Mouse (Mus musculus) olfactory bulb, adult 2 months (tissue): Measurements from ENCODE around the gene Ccdc84. TPM values are rescaled to one million over a fixed set of nuclear protein-coding genes. Genes with fewer than 3 reads are reported as not detected.
"Not testable (repeated sequence)": the region's sequence is repeated elsewhere in the genome, so short reads cannot be mapped to it uniquely, and the experiment has no call there.

Experiments used
- H3K27ac ChIP-seq: fragments of 200-500 bp; 2 replicates; pipeline ENCODE4 v1.5.1; 2012; ENCODE audit warnings: low read depth, low read length; ENCODE audit not compliant: insufficient read depth
- H3K4me1 ChIP-seq: fragments of 200-500 bp; 2 replicates; pipeline ENCODE4 v1.6.1; 2012; ENCODE audit warnings: low read length; ENCODE audit not compliant: control insufficient read depth, insufficient read depth
- H3K4me3 ChIP-seq: fragments of 200-500 bp; 2 replicates; pipeline ENCODE4 v1.5.1; 2012; ENCODE audit warnings: mild to moderate bottlenecking, low read depth, low read length, moderate library complexity; ENCODE audit not compliant: insufficient read depth
- CTCF ChIP-seq: fragments of 200-500 bp; IDR thresholded peaks from 2 replicates; pipeline ENCODE4 v1.5.1; 2012; ENCODE audit warnings: low read depth, mild to moderate bottlenecking, low read length, moderate library complexity; ENCODE audit not compliant: insufficient read depth
- POLR2A ChIP-seq: fragments of 200-500 bp; IDR thresholded peaks from 2 replicates; pipeline ENCODE4 v1.6.1; 2012; ENCODE audit warnings: mild to moderate bottlenecking, low read depth, low read length, moderate library complexity; ENCODE audit not compliant: insufficient read depth
- WGBS: fragments of 180-500 bp; shearing (Covaris S2); methylation state at CpG from one replicate; pipeline ENCODE4 v1.1.7; 2018; 5-methylcytosine and 5-hydroxymethylcytosine counted together
- polyA plus RNA-seq: library from polyadenylated mRNA; stranded (reverse); fragments of >200 nt; gene quantifications from 2 replicates; pipeline ENCODE4 v1.2.4, GENCODE M21; 2012; ENCODE audit warnings: low replicate concordance; ENCODE audit not compliant: missing spikeins, insufficient read depth, insufficient read length

The Ccdc84 gene
- polyA plus RNA-seq, 1 experiment, result not detected

- H3K4me3 ChIP-seq, result no peak overlapping the region
- TF ChIP-seq CTCF, result no peak
- TF ChIP-seq POLR2A, result no peak
- no peak overlapping the region for H3K27ac ChIP-seq
- no peaks in the 10 kb centered on the region for H3K4me1 ChIP-seq
- WGBS, result 86% methylated on average over 6 of the region's 6 CpGs
Observed at GRCm38 (mm10) chr9:44435747-44436146, 17.4 kb upstream of the Ccdc84 start.

GRCm38 (mm10) chr9:44432577-44433185, 14.3 kb upstream of the Ccdc84 start:
- TF ChIP-seq CTCF (no peak), POLR2A (no peak)
- H3K27ac ChIP-seq, result no peak overlapping the region
- H3K4me3 ChIP-seq, result no peak overlapping the region
- 55% methylated on average over 5 of the region's 5 CpGs for WGBS
- H3K4me1 ChIP-seq, result no peaks in the 10 kb centered on the region

- WGBS, result 87% methylated on average over 4 of the region's 4 CpGs
- H3K4me1 ChIP-seq, result no peaks in the 10 kb centered on the region
- H3K27ac ChIP-seq, result no peak overlapping the region
- no peak overlapping the region for H3K4me3 ChIP-seq
- TF ChIP-seq POLR2A (no peak), CTCF (no peak)
Observed at GRCm38 (mm10) chr9:44423576-44423975, 5.2 kb upstream of the Ccdc84 start.

GRCm38 (mm10) chr9:44420280-44420898, 2.0 kb upstream of the Ccdc84 start:
- 78% methylated on average over 5 of the region's 5 CpGs for WGBS
- Histone ChIP-seq H3K27ac (no peak overlapping the region), H3K4me1 (no peaks in the 10 kb centered on the region), H3K4me3 (no peak overlapping the region)
- no peak for TF ChIP-seq CTCF
- no peak for TF ChIP-seq POLR2A

GRCm38 (mm10) chr9:44419730-44420129, 1.4 kb upstream of the Ccdc84 start:
- not testable (repeated sequence) for H3K4me1 ChIP-seq, H3K27ac ChIP-seq, H3K4me3 ChIP-seq
- 96% methylated on average over 9 of the region's 9 CpGs for WGBS

- Histone ChIP-seq H3K4me1 (no peaks in the 10 kb centered on the region), H3K27ac (peak overlapping the region; percentile 66), H3K4me3 (peak overlapping the region; percentile 86)
- WGBS, result under 1% methylated on average over 38 of the region's 38 CpGs
- TF ChIP-seq POLR2A (peak; percentile 73; the same call in 1 of the 2 replicates), CTCF (peak; percentile 85)
Observed at GRCm38 (mm10) chr9:44417892-44418363, 441 bp downstream of the Ccdc84 start.

- 4% methylated on average over 26 of the region's 26 CpGs for WGBS
- H3K4me1 ChIP-seq, result no peaks in the 10 kb centered on the region
- TF ChIP-seq POLR2A, result no peak
- no peak for TF ChIP-seq CTCF
- H3K27ac ChIP-seq, result peak overlapping the region; percentile 46
- H3K4me3 ChIP-seq, result peak overlapping the region; percentile 86
Observed at GRCm38 (mm10) chr9:44417156-44417891, 1.0 kb downstream of the Ccdc84 start.

GRCm38 (mm10) chr9:44412781-44413180, 5.6 kb downstream of the Ccdc84 start:
- TF ChIP-seq POLR2A (no peak), CTCF (no peak)
- Histone ChIP-seq H3K4me1 (peaks cover 7% of the 10 kb centered on the region; the same call in 1 of the 2 replicates), H3K27ac (no peak overlapping the region), H3K4me3 (no peak overlapping the region)
- WGBS, result 77% methylated on average over 2 of the region's 2 CpGs

GRCm38 (mm10) chr9:44412306-44412705, 6.1 kb downstream of the Ccdc84 start:
- H3K4me1 ChIP-seq, result peaks cover 7% of the 10 kb centered on the region; the same call in 1 of the 2 replicates
- no peak overlapping the region for H3K4me3 ChIP-seq
- H3K27ac ChIP-seq, result no peak overlapping the region
- TF ChIP-seq CTCF (no peak), POLR2A (no peak)
- whole genome bisulfite sequencing, result 85% methylated on average over 4 of the region's 4 CpGs
